Mouse (Mus musculus): Measurements from ENCODE around the gene Acot12. TPM values are rescaled to one million over a fixed set of nuclear protein-coding genes. Genes with fewer than 3 reads are reported as not detected.

The Acot12 gene
- total and polyA plus RNA-seq, 3 experiments: 0.06 TPM; not detected in 2

- H3K36me3 ChIP-seq (ENCODE audit: control insufficient read depth in 1 of 2, insufficient read depth in 2 of 2, low read length in 2 of 2): peaks cover 0 to 23% of the 10 kb centered on the region in 2 experiments; a peak in 2 of 4 replicates
- peak; percentile 44 for DNase-seq (ENCODE audit: low read depth, low spot score)
- H3K4me1 ChIP-seq (ENCODE audit: control insufficient read depth in 1 of 2, insufficient read depth in 2 of 2, low read length in 2 of 2): peaks cover 12 to 16% of the 10 kb centered on the region in 2 experiments
- H3K27me3 ChIP-seq (ENCODE audit: control insufficient read depth in 1 of 2, insufficient read depth in 2 of 2, low read length in 2 of 2): no peaks in the 10 kb centered on the region
- no peak overlapping the region for H3K4me3 ChIP-seq (ENCODE audit: control insufficient read depth in 1 of 2, insufficient read depth in 1 of 2, low read depth in 2 of 2, low read length in 2 of 2)
- no peaks in the 10 kb centered on the region for H3K9me3 ChIP-seq (replicated peaks; ENCODE audit: insufficient read depth, low read length)
- peak overlapping the region; percentile 40; the same call in 1 of the 2 replicates for H3K27ac ChIP-seq (ENCODE audit: control insufficient read depth, low read depth, low read length)
- H3K79me2 ChIP-seq (ENCODE audit: control insufficient read depth, insufficient read depth, low read length, poor library complexity): no peaks in the 10 kb centered on the region
- H3K9ac ChIP-seq (ENCODE audit: control insufficient read depth, low read depth, low read length, poor library complexity, severe bottlenecking): no peak overlapping the region
- TF ChIP-seq UBTF (IDR thresholded peaks at IDR 0.05; ENCODE audit: borderline replicate concordance, insufficient read depth, low read depth, low read length) (no peak), MAFK (IDR thresholded peaks at IDR 0.05; ENCODE audit: borderline replicate concordance, low read depth, low read length) (no peak), KAT2A (conservative IDR thresholded peaks at IDR 0.05; ENCODE audit: low read depth, low read length) (no peak), GATA1 (IDR thresholded peaks at IDR 0.05; ENCODE audit: low read depth, low read length) (peak; percentile 78), MXI1 (IDR thresholded peaks at IDR 0.05; ENCODE audit: low read depth, low read length) (no peak), ETS1 (IDR thresholded peaks at IDR 0.05; ENCODE audit: low read depth, low read length) (peak; percentile 51; the same call in 1 of the 2 replicates), ZC3H11A (IDR thresholded peaks at IDR 0.05; ENCODE audit: low read depth, low read length) (no peak), MAZ (IDR thresholded peaks at IDR 0.05; ENCODE audit: low read depth, low read length) (peak; percentile 52; the same call in 1 of the 2 replicates), NELFE (IDR thresholded peaks at IDR 0.05; ENCODE audit: low read depth, low read length) (no peak), CTCF (IDR thresholded peaks at IDR 0.05 in 2 of 3, conservative IDR thresholded peaks at IDR 0.05 in 1 of 3; ENCODE audit: control insufficient read depth in 1 of 3, insufficient read depth in 1 of 3, low read depth in 2 of 3, low read length in 3 of 3, poor library complexity in 1 of 3, severe bottlenecking in 1 of 3) (no peak), TBP (IDR thresholded peaks at IDR 0.05; ENCODE audit: low read depth, low read length) (no peak), ZMIZ1 (IDR thresholded peaks at IDR 0.05; ENCODE audit: low read depth, low read length) (no peak), EP300 (IDR thresholded peaks at IDR 0.05; ENCODE audit: low read depth in 1 of 2, low read length in 2 of 2) (peak; percentile 50 to 80; a peak in 3 of 4 replicates), NRF1 (IDR thresholded peaks at IDR 0.05; ENCODE audit: insufficient read depth, low read depth, low read length, poor library complexity, severe bottlenecking) (no peak), USF1 (IDR thresholded peaks at IDR 0.05; ENCODE audit: low read depth, low read length) (no peak), ZKSCAN1 (IDR thresholded peaks at IDR 0.05; ENCODE audit: low read depth, low read length) (no peak), SMC3 (IDR thresholded peaks at IDR 0.05; ENCODE audit: low read depth, low read length) (no peak), POLR2A (IDR thresholded peaks at IDR 0.05; ENCODE audit: control insufficient read depth in 1 of 2, insufficient read depth in 1 of 2, low read depth in 1 of 2, low read length in 2 of 2, poor library complexity in 1 of 2) (no peak), POLR2AphosphoS2 (IDR thresholded peaks at IDR 0.05; ENCODE audit: low read length) (no peak), ZNF384 (IDR thresholded peaks at IDR 0.05; ENCODE audit: low read depth, low read length) (no peak), ELF1 (IDR thresholded peaks at IDR 0.05; ENCODE audit: low read depth, low read length) (no peak), JUND (IDR thresholded peaks at IDR 0.05; ENCODE audit: low read depth, low read length) (no peak), MEF2A (IDR thresholded peaks at IDR 0.05; ENCODE audit: extremely low read depth, insufficient replicate concordance, low read depth, low read length, poor library complexity, severe bottlenecking) (no peak), TAL1 (IDR thresholded peaks at IDR 0.05; ENCODE audit: low read length) (no peak), MAX (IDR thresholded peaks at IDR 0.05; ENCODE audit: low read length) (no peak), SIN3A (IDR thresholded peaks at IDR 0.05; ENCODE audit: low read length) (no peak), RCOR1 (IDR thresholded peaks at IDR 0.05; ENCODE audit: low read depth, low read length) (no peak), CHD2 (IDR thresholded peaks at IDR 0.05; ENCODE audit: low read length) (no peak), BHLHE40 (IDR thresholded peaks at IDR 0.05; ENCODE audit: borderline replicate concordance, low read depth, low read length) (no peak), CHD1 (IDR thresholded peaks at IDR 0.05; ENCODE audit: low read depth, low read length) (no peak), GABPA (IDR thresholded peaks at IDR 0.05; ENCODE audit: low read depth, low read length) (no peak), RAD21 (IDR thresholded peaks at IDR 0.05; ENCODE audit: low read depth, low read length) (no peak), MYC (IDR thresholded peaks at IDR 0.05; ENCODE audit: low read depth, low read length) (no peak), HCFC1 (IDR thresholded peaks at IDR 0.05; ENCODE audit: low read depth, low read length) (0 out of 2 replicates have a peak, but pooled peaks have one; percentile 15), POLR2AphosphoS5 (IDR thresholded peaks at IDR 0.05; ENCODE audit: borderline replicate concordance, low read depth, low read length) (no peak), TCF12 (IDR thresholded peaks at IDR 0.05; ENCODE audit: low read depth, low read length) (peak; percentile 34; the same call in 1 of the 2 replicates), USF2 (IDR thresholded peaks at IDR 0.05; ENCODE audit: borderline replicate concordance in 1 of 2, insufficient read depth in 1 of 2, low read depth in 1 of 2, low read length in 2 of 2) (no peak), MYB (IDR thresholded peaks at IDR 0.05; ENCODE audit: low read depth, low read length) (no peak)
These were observed 4.1 kb upstream of the Acot12 start for GRCm38 (mm10) chr13:91737191-91737590.

Measured in MEL (cell line).